Mouse (Mus musculus): ENCODE measurements around the gene Gm20388.

DNA sequence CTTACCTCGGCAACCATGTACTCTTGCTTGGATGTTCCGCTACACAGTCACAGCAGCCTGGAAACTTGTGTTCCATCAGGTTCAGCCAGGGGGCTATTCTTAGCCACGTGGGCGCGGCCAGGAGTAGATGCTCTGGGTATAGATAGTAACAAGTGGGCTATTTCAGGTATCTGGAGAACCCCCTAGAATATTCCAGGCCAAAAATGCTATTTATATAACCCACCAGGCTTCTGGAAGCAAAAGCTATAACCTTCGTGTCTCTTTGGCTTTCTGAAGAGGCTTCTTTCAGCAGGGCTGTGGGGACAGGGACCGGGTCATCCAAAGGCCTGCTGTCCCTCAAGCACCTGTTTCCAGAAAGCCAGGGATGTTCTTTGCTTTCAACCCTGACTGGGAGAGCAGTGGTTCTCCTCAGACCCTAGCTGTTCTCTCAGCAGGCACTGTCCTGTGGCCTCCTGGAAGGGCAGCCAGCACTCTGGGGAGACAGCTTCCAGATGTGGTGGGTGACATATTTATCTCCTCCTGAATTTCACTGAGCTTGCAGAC is 2540.6 kb downstream of the Gm20388 start:
- TF ChIP-seq POLR2A (IDR thresholded peaks at IDR 0.05; ENCODE audit: borderline replicate concordance, insufficient read depth, low read length), result no peak
- TF ChIP-seq CTCF (IDR thresholded peaks at IDR 0.05; ENCODE audit: borderline replicate concordance, insufficient read depth, low read depth, low read length), result no peak
